ENCODE assay signal across 12 mouse cellular contexts in genomic region chr3:88207451-88208100, GRCm38 (mm10). TPM values are rescaled to one million over a fixed set of nuclear protein-coding genes. Genes with fewer than 3 reads are reported as not detected.
DNase-seq lines count a peak whose midpoint lies in the region; ATAC-seq and TF ChIP-seq lines count a peak whose summit lies in the region.
"Had no signal": no experiment of that assay in that cellular context is flagged by ENCODE, and none has a peak within 500 bp of the region (broad histone marks: within the 10 kb centered on the region; RNA-seq: fewer than 3 reads in every experiment).

No protein-coding gene starts in this region.

- peak; percentile 44 for DNase-seq in cerebellum, adult 11 months
- no peak for DNase-seq in cerebellum, postnatal 4 days (ENCODE audit: low spot score in 2 of 2)
- DNase-seq in neural tube, embryonic 11.5 days (ENCODE audit: low spot score), result peak; percentile 30
- DNase-seq in gastrocnemius, postnatal 10 days, result no peak
- no peak for DNase-seq in lung, postnatal 0 days (ENCODE audit: low spot score)
- DNase-seq: kidney, postnatal 4 days; lung, postnatal 4 days had no signal

- H3K27me3 ChIP-seq in hindbrain, embryonic 12.5 days, result peaks cover 96% of the 10 kb centered on the region
- H3K27me3 ChIP-seq in neural tube, embryonic 11.5 days (ENCODE audit: control insufficient read depth, insufficient read depth, low read length), result peaks cover 89% of the 10 kb centered on the region
- H3K27me3 ChIP-seq in lung, postnatal 0 days (replicated peaks; ENCODE audit: insufficient read depth, low read length), result peaks cover 84% of the 10 kb centered on the region

- peak overlapping the region; percentile 64 for H3K4me2 ChIP-seq in hindbrain, embryonic 12.5 days (replicated peaks)
- H3K4me2 ChIP-seq in neural tube, embryonic 11.5 days (ENCODE audit: low read depth), result peak overlapping the region; percentile 73
- H3K4me2 ChIP-seq in lung, postnatal 0 days (replicated peaks; ENCODE audit: low read depth, low read length), result no peak overlapping the region
- H3K4me2 ChIP-seq: heart, embryonic 15.5 days had no signal

- no peaks in the 10 kb centered on the region for H3K36me3 ChIP-seq in hindbrain, embryonic 12.5 days
- H3K36me3 ChIP-seq in neural tube, embryonic 11.5 days (ENCODE audit: control insufficient read depth, insufficient read depth, low read length), result no peaks in the 10 kb centered on the region
- no peaks in the 10 kb centered on the region for H3K36me3 ChIP-seq in lung, postnatal 0 days (ENCODE audit: insufficient read depth, low read length)
- H3K36me3 ChIP-seq: G1E; heart, embryonic 15.5 days had no signal

- TF ChIP-seq POLR2A in cortical plate, adult 2 months (IDR thresholded peaks at IDR 0.05; ENCODE audit: extremely low read depth, insufficient read depth, low read length), result no peak

- no peak for TF ChIP-seq CTCF in cortical plate, adult 2 months (IDR thresholded peaks at IDR 0.05; ENCODE audit: extremely low read depth, insufficient read depth, low read length)
- TF ChIP-seq CTCF in lung, postnatal 0 days (IDR thresholded peaks at IDR 0.05), result no peak

- peak overlapping the region; percentile 90 for H3K4me3 ChIP-seq in cortical plate, adult 2 months (ENCODE audit: insufficient read depth, low read length)
- H3K4me3 ChIP-seq in hindbrain, embryonic 12.5 days, result peak overlapping the region; percentile 58
- H3K4me3 ChIP-seq in neural tube, embryonic 11.5 days (ENCODE audit: low read depth, low read length), result peak overlapping the region; percentile 59
- H3K4me3 ChIP-seq in lung, postnatal 0 days (ENCODE audit: low read depth, low read length), result no peak overlapping the region
- H3K4me3 ChIP-seq: heart, embryonic 15.5 days had no signal

- no peak for TF ChIP-seq EP300 in lung, postnatal 0 days (IDR thresholded peaks at IDR 0.05)

- H3K9ac ChIP-seq in hindbrain, embryonic 12.5 days, result peak overlapping the region; percentile 89
- H3K9ac ChIP-seq in neural tube, embryonic 11.5 days (ENCODE audit: low read length), result peak overlapping the region; percentile 88
- H3K9ac ChIP-seq in lung, postnatal 0 days (replicated peaks; ENCODE audit: low read depth), result no peak overlapping the region
- H3K9ac ChIP-seq: heart, embryonic 15.5 days had no signal

- H3K27ac ChIP-seq in cortical plate, adult 2 months (ENCODE audit: insufficient read depth, low read length), result peak overlapping the region; percentile 89
- H3K27ac ChIP-seq in hindbrain, embryonic 12.5 days, result peak overlapping the region; percentile 97
- peak overlapping the region; percentile 97 for H3K27ac ChIP-seq in neural tube, embryonic 11.5 days (ENCODE audit: low read depth, low read length)
- H3K27ac ChIP-seq in lung, postnatal 0 days (ENCODE audit: low read length), result no peak overlapping the region
- H3K27ac ChIP-seq: heart, embryonic 15.5 days had no signal

- ATAC-seq in hindbrain, embryonic 12.5 days (ENCODE audit: low FRiP score), result no peak
- no peak for ATAC-seq in neural tube, embryonic 11.5 days (ENCODE audit: insufficient read depth, low FRiP score, low TSS enrichment)
- ATAC-seq in CD4-positive, CD25-positive, alpha-beta regulatory T cell, adult 4 months, result no peak
- no peak for ATAC-seq in lung, postnatal 0 days

- H3K4me1 ChIP-seq in cortical plate, adult 2 months (ENCODE audit: control insufficient read depth, insufficient read depth, low read length), result peaks cover 9% of the 10 kb centered on the region
- H3K4me1 ChIP-seq in hindbrain, embryonic 12.5 days, result peaks cover 52% of the 10 kb centered on the region
- peaks cover 19% of the 10 kb centered on the region for H3K4me1 ChIP-seq in neural tube, embryonic 11.5 days (ENCODE audit: control insufficient read depth, insufficient read depth, low read length)
- no peaks in the 10 kb centered on the region for H3K4me1 ChIP-seq in lung, postnatal 0 days (ENCODE audit: insufficient read depth, low read depth, low read length)
- H3K4me1 ChIP-seq: heart, embryonic 15.5 days had no signal

- 2% methylated on average over 15 of the region's 15 CpGs for WGBS in hindbrain, embryonic 12.5 days
- WGBS in neural tube, embryonic 11.5 days, result under 1% methylated on average over 10 of the region's 15 CpGs
- WGBS in lung, postnatal 0 days, result 5% methylated on average over 14 of the region's 15 CpGs

- H3K9me3 ChIP-seq in hindbrain, embryonic 12.5 days (replicated peaks), result no peaks in the 10 kb centered on the region
- H3K9me3 ChIP-seq in neural tube, embryonic 11.5 days (ENCODE audit: control insufficient read depth, low read length), result no peaks in the 10 kb centered on the region
- H3K9me3 ChIP-seq in lung, postnatal 0 days (ENCODE audit: low read length), result no peaks in the 10 kb centered on the region
- H3K9me3 ChIP-seq: G1E; heart, embryonic 15.5 days had no signal

RNA-seq across cellular contexts. Expression of gene Rhbg, which starts 46.9 kb away (rescaled TPM):
- polyA plus RNA-seq in cortical plate, adult 2 months (2012; rRNA removed), result not detected in 2 replicates
- 0.23 and 0.25 TPM in 2 replicates for polyA plus RNA-seq in hindbrain, embryonic 12.5 days (2016; fragmentation: Nextera tagmentation; extraction: Ambion mirVana)
- 0.27 and 1.2 TPM in 2 replicates for polyA plus RNA-seq in neural tube, embryonic 11.5 days (2014; fragmentation: Nextera tagmentation; extraction: Ambion mirVana)
- not detected for polyA plus RNA-seq in CD4-positive, CD25-positive, alpha-beta regulatory T cell, adult 4 months (2017; shearing (Covaris generic))
- not detected for total RNA-seq in gastrocnemius, postnatal 10 days (2021)
- 3.9 and 4.9 TPM in 2 replicates for polyA plus RNA-seq in lung, postnatal 0 days (2015; fragmentation: Nextera tagmentation; extraction: Ambion mirVana)
- total RNA-seq: G1E had no signal
- polyA plus RNA-seq: G1E had no signal

Comparison
In these comparisons a context has a peak if more than half of its experiments do, and no peak if none do; other contexts are left out.
1. DNase-seq: peak in cerebellum, adult 11 months (single experiment) and neural tube, embryonic 11.5 days (single experiment); none in cerebellum, postnatal 4 days (0 of 2), gastrocnemius, postnatal 10 days (single experiment) and lung, postnatal 0 days (single experiment).